Mouse (Mus musculus) CD4-positive helper T cell, adult 2 months (primary cell): ENCODE data around the gene Pithd1.
A peak's percentile ranks its signal among the peaks of the same experiment; 100 is the strongest.
"Not testable (repeated sequence)": the region's sequence is repeated elsewhere in the genome, so short reads cannot be mapped to it uniquely, and the experiment has no call there.

Experiments used
- DNase-seq: peaks from one replicate; pipeline ENCODE4 v3.0.0-alpha.2; 2012; ENCODE audit warnings: low read depth, missing footprints, low spot score

The Pithd1 gene

DNA sequence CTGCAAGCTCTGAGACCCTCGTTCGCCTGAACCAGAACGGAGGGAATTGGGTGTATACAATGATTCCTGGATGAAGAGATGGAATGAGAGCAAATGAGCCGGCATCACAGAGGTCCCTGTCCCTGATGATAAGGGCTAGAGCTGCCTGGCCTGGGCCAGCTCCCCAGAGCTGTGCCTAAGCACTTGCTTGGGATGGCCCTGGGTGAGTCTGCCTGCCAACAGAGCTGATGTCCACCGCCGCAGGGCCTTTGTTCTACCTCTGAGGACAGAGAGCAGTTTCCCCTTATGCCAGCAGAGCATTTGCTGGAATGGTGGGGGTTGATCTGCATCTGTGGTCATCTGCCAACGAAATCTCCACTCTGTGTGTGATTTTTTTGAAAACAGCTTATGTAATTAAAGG lies 24.9 kb downstream of the Pithd1 start:
- DNase-seq, result no peak

DNA sequence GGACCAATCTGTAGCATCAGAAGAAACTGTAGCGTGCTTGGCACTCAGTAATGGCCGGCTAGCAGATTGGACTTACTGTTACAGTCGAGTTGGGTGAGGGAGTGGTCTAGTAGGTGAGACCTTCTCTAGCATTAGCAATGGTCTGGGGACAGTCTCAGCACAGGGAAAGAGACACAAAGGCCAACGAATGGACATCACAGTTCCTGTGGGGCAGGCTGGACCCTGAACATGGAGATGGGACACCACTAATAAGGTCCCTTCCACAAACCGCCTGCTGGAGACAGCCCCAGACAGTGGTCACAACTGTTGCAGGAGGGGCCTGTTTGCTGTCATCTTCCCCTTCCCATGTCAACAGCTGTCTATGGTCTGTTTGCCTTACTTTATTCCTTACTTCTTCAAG lies 25.4 kb downstream of the Pithd1 start:
- no peak for DNase-seq

DNA sequence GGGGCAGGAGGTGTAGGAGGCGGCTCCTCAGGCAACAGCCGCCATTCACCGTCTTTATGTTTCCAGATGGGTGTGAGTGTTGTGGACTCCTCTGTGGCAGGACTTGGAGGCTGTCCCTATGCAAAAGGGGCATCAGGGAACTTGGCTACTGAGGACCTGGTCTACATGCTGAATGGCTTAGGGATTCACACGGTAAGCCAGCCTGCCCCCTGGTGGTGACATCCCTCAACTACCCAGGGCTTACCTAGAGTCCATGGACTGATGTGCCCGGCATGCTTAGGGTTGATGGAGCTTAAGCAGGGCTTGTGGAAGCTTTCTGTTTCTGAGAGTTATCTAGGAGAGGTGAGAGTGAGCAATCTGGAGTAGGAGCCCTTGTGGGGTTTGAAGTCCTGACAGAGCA lies 26.3 kb downstream of the Pithd1 start:
- DNase-seq, result peak; percentile 81

DNA sequence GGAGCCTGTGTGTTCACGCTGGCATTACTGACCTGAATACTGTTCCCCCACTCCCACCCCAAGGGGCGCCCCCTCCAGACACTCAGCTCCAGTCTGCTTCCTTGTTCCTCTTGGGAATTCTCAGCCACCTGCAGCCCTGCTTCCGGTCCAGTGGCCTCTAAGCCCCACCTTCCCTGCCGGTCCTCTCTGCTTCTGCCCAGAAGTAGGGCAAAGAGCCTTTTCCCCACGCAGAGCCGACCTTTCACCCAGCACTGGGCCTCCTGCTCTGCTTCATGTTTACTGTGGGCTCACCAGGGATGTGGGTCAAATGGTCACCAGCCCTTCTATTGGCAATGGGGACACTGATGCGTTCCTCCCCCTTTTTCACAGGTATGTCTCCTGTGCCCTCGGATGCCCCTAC lies 28.7 kb downstream of the Pithd1 start:
- no peak for DNase-seq

- no peak for DNase-seq
Measured at GRCm38 (mm10) chr4:135955886-135956285, 31.2 kb downstream of the Pithd1 start.

DNA sequence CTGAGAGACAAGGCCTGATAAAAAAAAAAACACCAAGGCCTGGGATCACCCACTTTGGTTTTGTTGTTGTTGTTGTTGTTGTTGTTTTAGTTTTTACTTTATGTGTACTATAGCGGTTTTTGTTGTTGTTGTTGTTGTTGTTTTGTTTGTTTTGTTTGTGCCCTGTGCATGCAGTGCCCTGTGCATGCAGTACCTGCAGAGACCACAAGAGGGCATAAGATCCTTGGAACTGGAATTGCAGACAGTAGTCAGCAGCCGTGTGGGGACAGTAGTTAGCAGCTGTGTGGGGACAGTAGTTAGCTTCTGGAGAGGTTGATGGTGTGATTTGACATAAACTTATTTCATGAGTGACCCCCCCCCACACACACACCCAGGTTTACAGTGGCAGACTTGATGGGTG lies 32.8 kb downstream of the Pithd1 start:
- DNase-seq, result peak; percentile 79

GRCm38 (mm10) chr4:135953179-135953578 lies 33.9 kb downstream of the Pithd1 start:
- DNase-seq, result no peak

DNA sequence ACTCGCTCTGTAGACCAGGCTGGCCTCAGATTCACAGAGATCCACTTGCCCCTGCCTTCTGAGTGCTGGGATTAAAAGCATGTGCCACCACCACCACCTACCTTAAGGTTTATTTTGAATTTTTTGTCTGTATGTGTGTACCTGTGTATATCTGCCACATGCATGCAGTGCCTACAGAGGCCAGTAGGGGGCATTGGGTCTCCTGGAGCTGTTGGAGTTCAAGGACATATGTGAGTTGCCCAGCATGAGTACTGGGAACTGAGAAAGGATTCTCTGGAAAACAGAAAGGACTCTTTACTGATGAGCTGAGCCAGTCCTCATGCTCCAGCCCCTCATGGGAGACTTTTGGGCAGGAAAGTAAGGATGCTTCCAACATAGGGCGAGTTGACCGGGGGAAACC lies 35.6 kb downstream of the Pithd1 start:
- peak; percentile 41 for DNase-seq

DNA sequence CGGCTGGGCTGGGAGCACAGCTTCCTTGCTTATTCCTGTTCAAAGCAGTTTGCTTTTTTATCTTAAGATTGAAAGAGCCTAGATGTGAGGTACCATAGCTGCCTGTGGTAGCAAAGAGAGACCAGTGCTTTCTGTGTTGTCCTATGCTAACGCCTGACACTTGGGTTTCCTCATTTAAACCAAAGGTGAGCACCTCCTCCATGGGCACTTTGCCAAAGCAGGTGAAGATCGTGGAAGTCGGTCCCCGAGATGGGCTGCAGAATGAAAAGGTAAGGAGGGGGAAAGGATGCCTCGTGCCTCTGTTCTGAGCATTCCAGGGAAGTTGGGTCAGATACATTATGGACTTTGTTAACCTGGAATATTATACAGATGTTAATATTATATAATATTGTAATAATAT lies 36.7 kb downstream of the Pithd1 start:
- no peak for DNase-seq

DNA sequence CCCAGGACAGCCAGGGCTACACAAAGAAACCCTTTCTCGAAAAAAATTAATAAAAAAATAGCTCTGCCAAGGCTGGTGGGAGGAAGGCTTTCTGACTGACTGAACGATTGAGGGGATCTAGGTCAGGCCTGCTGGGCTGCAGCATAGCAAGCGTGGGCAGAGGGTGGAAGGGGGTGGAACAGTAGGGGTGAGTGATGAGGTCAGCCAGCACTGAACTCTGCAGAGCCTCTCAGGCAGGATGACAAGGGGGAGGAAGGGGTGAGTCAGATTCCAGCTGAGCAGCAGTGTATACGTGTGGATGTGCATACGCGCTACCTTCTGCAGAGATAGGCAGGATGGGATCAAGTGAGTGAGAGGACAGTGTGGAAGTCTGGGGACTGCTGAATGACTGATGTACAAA lies 37.2 kb downstream of the Pithd1 start:
- DNase-seq, result no peak

- no peak for DNase-seq
Measured at GRCm38 (mm10) chr4:135949475-135949874, 37.6 kb downstream of the Pithd1 start.

DNA sequence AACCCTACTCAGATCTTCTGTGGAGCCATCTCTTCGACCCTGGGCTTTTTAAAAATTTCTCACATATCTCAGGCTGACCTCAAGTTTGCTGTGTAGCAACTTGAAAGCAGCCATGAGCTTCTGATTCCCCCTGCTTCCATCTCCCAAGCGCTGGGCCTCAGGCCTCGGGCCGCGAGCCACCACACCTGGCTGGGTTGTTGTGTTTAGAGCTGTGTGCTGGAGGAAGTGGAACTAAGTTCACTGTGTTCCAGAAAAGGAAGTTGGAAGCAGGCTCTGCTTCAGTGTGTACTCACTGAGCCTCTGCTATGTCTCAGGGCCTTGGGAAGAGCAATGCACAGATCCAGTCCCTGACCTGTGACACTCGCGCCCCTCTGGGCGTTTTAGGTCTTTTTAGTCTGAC lies 38.9 kb downstream of the Pithd1 start:
- DNase-seq, result no peak

- DNase-seq, result no peak
Measured at GRCm38 (mm10) chr4:135946659-135947301, 40.3 kb downstream of the Pithd1 start.

DNA sequence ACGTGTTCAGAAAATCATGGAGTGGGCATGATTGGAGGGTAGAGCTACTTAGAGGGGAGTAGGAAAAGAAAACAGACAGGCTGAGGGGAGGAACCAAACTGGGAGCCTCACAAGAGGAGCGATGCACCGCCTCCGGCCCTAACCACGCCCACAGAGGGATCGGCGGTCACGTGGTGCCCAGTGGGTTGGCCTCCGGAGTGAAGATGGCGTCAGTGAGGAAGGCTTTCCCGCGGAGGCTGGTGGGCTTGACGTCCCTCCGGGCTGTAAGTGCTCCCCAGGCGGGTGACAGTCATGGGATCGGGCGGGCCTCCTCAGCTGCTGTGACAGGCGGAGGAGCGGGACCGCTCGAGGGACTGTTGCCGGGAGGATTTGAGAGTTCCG lies 40.8 kb downstream of the Pithd1 start, which contains the start of gene Hmgcl:
Gene Hmgcl (plus strand): TSS at position 171 of the 381 bp plus-strand sequence.
- DNase-seq, result peak; percentile 92

DNA sequence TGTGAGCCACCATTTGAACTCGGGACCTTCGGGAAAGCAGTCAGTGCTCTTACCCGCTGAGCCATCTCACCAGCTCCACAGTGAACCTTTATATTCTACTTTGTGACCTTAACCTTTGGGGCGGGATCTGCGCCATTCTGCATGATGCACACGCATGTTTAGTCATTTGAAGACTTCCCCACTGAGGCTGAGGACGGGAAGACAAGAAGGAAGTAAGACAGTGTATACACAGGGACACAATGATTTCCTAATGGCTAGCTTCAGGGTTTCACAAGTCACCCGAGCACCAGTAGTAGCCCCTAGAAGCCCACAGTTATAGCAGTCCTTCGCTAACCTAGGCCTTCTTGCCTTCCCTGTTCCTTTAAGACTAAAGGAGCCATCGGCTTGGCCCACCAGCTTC lies 41.4 kb downstream of the Pithd1 start:
- no peak for DNase-seq

DNA sequence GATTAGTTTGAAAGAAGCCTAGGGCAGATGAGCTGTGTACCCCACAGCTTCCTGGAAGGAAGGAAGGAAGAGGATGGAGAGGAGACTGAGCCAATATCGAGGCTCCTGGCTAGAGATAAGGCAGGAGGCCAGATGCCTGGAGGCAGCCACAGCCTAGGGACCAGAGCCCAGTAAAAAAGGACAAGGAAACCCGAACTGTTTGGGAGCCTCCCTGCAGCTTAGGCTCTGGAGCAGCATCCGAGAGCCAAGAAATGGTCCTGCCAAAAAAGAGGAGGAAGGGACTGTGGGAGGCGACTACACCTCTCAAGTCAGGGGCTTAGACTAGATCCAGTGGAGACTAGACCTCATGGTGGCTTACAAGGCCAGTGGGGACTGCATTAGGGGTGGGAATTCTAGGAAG lies 43.7 kb downstream of the Pithd1 start:
- no peak for DNase-seq

GRCm38 (mm10) chr4:135942193-135942592 lies 44.9 kb downstream of the Pithd1 start:
- no peak for DNase-seq

DNA sequence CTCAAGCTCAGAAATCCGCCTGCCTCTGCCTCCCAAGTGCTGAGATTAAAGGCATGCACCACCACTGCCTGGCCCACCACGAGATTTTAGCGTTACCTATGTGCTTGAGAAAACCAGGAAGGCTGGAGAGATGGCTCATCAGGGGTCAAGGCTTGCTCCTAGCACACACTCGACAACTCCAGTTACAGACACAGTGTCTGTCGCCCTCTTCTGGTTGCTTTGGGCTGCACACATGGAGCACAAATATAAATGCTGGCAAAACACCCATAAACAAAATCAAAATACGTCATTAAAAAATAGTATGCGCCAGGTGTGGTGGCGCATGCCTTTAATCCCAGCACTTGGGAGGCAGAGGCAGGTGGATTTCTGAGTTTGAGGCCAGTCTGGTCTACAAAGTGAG lies 46.0 kb downstream of the Pithd1 start:
- DNase-seq, result not testable (repeated sequence)

DNA sequence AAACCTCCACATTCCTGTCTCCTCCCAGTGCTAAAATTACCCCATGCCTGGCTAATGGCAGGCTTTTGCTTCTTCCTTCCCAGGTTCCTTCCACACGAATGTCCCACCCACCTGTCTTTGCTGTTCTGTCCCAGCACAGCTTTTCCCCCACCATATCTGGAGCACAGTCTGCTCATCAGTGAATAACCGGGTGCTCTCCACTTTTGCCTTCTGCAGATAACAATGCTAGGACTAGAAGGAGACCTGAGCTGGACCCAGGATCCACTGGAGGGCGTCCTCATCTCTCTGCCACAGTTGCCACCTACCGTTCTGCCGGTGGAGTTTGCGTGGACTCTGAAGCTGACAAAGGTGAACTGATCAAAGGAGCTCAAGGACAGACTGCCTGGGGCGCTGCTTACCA lies 48.2 kb downstream of the Pithd1 start:
- no peak for DNase-seq

GRCm38 (mm10) chr4:135935502-135935901 lies 51.6 kb downstream of the Pithd1 start:
- DNase-seq, result no peak

DNA sequence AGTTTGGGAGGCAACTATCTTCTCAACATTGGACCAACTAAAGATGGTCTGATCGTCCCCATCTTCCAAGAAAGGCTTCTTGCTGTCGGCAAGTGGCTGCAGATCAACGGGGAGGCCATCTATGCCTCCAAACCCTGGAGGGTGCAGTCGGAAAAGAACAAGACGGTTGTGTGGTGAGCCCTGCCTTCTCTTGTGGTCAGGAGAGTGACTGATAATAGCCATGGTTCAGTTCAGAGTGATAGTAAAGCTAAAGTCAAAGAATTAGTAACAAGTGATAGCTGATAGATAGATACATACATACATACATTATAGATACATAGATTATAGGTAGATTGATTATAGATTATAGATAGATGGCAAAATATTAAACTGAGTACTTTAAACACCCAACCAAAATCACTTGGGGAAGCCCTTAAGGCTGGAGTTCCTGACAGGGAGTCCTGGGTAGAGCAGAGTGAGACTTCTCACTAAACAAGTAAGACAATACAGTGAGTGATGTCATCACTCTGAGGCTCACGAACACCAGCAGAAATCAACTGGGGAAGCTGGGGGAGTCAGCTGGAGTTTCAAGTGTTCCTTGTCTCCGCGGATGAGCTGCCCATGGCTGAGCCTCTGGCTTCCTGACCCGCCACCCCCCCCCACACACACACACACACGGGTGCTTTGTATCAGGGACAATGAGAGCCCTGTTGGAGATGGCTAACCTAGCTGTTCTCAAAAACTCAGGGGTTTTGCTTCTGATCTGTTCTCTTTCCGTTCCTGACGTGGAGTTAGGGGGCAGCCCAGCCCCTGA lies 52.2 kb downstream of the Pithd1 start:
- DNase-seq, result no peak

- DNase-seq, result peak; percentile 63
Measured at GRCm38 (mm10) chr4:135931832-135932231, 55.2 kb downstream of the Pithd1 start.

DNA sequence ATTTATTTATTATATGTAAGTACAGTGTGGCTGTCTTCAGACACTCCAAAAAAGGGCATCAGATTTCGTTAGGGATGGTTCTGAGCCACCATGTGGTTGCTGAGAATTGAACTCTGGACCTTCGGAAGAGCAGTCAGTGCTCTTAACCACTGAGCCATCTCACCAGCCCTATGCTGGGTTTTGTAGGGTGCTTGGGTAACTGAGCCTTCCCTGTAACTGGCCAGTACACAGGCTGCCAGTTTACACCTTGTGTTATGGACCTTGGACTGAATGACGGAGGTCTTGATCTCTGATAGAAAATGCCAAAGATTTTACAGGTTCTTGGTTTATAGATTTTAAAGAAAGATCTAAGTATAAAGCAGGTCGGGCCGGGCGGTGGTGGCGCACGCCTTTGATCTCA lies 56.8 kb downstream of the Pithd1 start:
- no peak for DNase-seq
